Mouse (Mus musculus) small intestine, adult 2 months (tissue): ENCODE measurements around the gene Zkscan5. TPM values are rescaled to one million over a fixed set of nuclear protein-coding genes. Genes with fewer than 3 reads are reported as not detected.

Experiments used
- H3K27ac ChIP-seq: fragments of 200-500 bp; 2 replicates; pipeline ENCODE4 v1.5.1; 2012; ENCODE audit warnings: low read depth, low read length, control low read depth, inconsistent platforms; ENCODE audit not compliant: insufficient read depth
- H3K27me3 ChIP-seq: fragments of 200-500 bp; 2 replicates; pipeline ENCODE4 v1.6.1; 2012; ENCODE audit warnings: mild to moderate bottlenecking, moderate library complexity, low read length, inconsistent platforms; ENCODE audit not compliant: control insufficient read depth, insufficient read depth
- H3K36me3 ChIP-seq: fragments of 200-500 bp; 2 replicates; pipeline ENCODE4 v1.6.1; 2012; ENCODE audit warnings: mild to moderate bottlenecking, low read length, control low read depth, inconsistent platforms; ENCODE audit not compliant: control insufficient read depth, insufficient read depth
- H3K4me1 ChIP-seq: fragments of 200-500 bp; 2 replicates; pipeline ENCODE4 v1.6.1; 2012; ENCODE audit warnings: low read length, inconsistent platforms, mixed read lengths; ENCODE audit not compliant: control insufficient read depth, insufficient read depth, insufficient read length
- H3K4me3 ChIP-seq: fragments of 200-500 bp; 2 replicates; pipeline ENCODE4 v1.5.1; 2012; ENCODE audit warnings: low read depth, mild to moderate bottlenecking, control low read depth, inconsistent platforms, low read length, moderate library complexity
- CTCF ChIP-seq: fragments of 200-500 bp; IDR thresholded peaks from 2 replicates; pipeline ENCODE4 v1.5.1; 2012; ENCODE audit warnings: low read depth, mild to moderate bottlenecking, control low read depth, inconsistent platforms, low read length, moderate library complexity, mixed read lengths; ENCODE audit not compliant: insufficient replicate concordance, insufficient read length; ENCODE audit errors: extremely low read depth
- POLR2A ChIP-seq: fragments of 200-500 bp; IDR thresholded peaks from 2 replicates; pipeline ENCODE4 v1.6.1; 2012; ENCODE audit warnings: low read depth, mild to moderate bottlenecking, control low read depth, inconsistent platforms, low read length, moderate library complexity
- WGBS: fragments of 180-500 bp; shearing (Covaris S2); methylation state at CpG from one replicate; pipeline ENCODE4 v1.1.7; 2018; 5-methylcytosine and 5-hydroxymethylcytosine counted together
- polyA plus RNA-seq: library from polyadenylated mRNA; depleted of rRNA; stranded (reverse); fragments of >200 nt; gene quantifications from 2 replicates; pipeline ENCODE4 v1.2.3, GENCODE M21; 2012; rRNA removed

Gene Zkscan5
- 1.8 and 3.9 TPM in 2 replicates for polyA plus RNA-seq

GRCm38 (mm10) chr5:145203936-145204691 is at the start of gene Zkscan5:
Zkscan5 (plus strand) TSS chr5:145204562.
- 2% methylated on average over 22 of the region's 22 CpGs for WGBS
- H3K36me3 ChIP-seq = peaks cover 5% of the 10 kb centered on the region
- H3K27ac ChIP-seq = peak within 1 kb of the TSS; percentile 67
- H3K27me3 ChIP-seq = no peaks in the 10 kb centered on the region
- H3K4me3 ChIP-seq = peak within 1 kb of the TSS; percentile 74
- H3K4me1 ChIP-seq = peaks cover 7% of the 10 kb centered on the region
- TF ChIP-seq CTCF = no peak
- peak; percentile 65 for TF ChIP-seq POLR2A

- no peak overlapping the region for H3K4me3 ChIP-seq
- TF ChIP-seq CTCF (no peak), POLR2A (no peak)
- H3K27me3 ChIP-seq = no peaks in the 10 kb centered on the region
- H3K4me1 ChIP-seq = peaks cover 3% of the 10 kb centered on the region; the same call in 1 of the 2 replicates
- WGBS = 95% methylated on average over 14 of the region's 14 CpGs
- H3K27ac ChIP-seq = no peak overlapping the region
- peaks cover 44% of the 10 kb centered on the region for H3K36me3 ChIP-seq
Measured at GRCm38 (mm10) chr5:145161361-145161760, 43.0 kb upstream of the Zkscan5 start.

- Histone ChIP-seq H3K27ac (no peak overlapping the region; the same call in 1 of the 2 replicates), H3K36me3 (peaks cover 22% of the 10 kb centered on the region), H3K27me3 (no peaks in the 10 kb centered on the region), H3K4me1 (peaks cover 3% of the 10 kb centered on the region; the same call in 1 of the 2 replicates), H3K4me3 (peak overlapping the region; percentile 13)
- 48% methylated on average over 3 of the region's 3 CpGs for WGBS
- TF ChIP-seq POLR2A = no peak
- TF ChIP-seq CTCF = no peak
Measured at GRCm38 (mm10) chr5:145164710-145165109, 39.7 kb upstream of the Zkscan5 start.

- WGBS = 80% methylated on average over 15 of the region's 15 CpGs
- peaks cover 19% of the 10 kb centered on the region for H3K36me3 ChIP-seq
- no peak overlapping the region; the same call in 1 of the 2 replicates for H3K27ac ChIP-seq
- H3K4me3 ChIP-seq = peak overlapping the region; percentile 13
- no peak for TF ChIP-seq CTCF
- no peak for TF ChIP-seq POLR2A
- H3K27me3 ChIP-seq = no peaks in the 10 kb centered on the region
- peaks cover 3% of the 10 kb centered on the region; the same call in 1 of the 2 replicates for H3K4me1 ChIP-seq
Measured at GRCm38 (mm10) chr5:145165184-145165583, 39.2 kb upstream of the Zkscan5 start.

- WGBS = under 1% methylated on average over 51 of the region's 51 CpGs
- Histone ChIP-seq H3K27me3 (no peaks in the 10 kb centered on the region), H3K36me3 (peaks cover 18% of the 10 kb centered on the region), H3K27ac (peak within 1 kb of the TSS; percentile 72), H3K4me3 (peak within 1 kb of the TSS; percentile 91), H3K4me1 (peaks cover 3% of the 10 kb centered on the region; the same call in 1 of the 2 replicates)
- 0 out of 2 replicates have a peak, but pooled peaks have one; percentile 5 for TF ChIP-seq CTCF
- TF ChIP-seq POLR2A = peak; percentile 68
Measured at GRCm38 (mm10) chr5:145166536-145167305, 37.6 kb upstream of the Zkscan5 start, which contains the start of the genes Ptcd1 and Cpsf4. Ptcd1 (minus strand) TSS chr5:145167108. Cpsf4 (plus strand) TSS chr5:145167213.

- peak overlapping the region; percentile 91 for H3K4me3 ChIP-seq
- H3K27me3 ChIP-seq = no peaks in the 10 kb centered on the region
- H3K27ac ChIP-seq = 0 out of 2 replicates have a peak overlapping the region, but pooled peaks have one; percentile 15
- WGBS = under 1% methylated on average over 28 of the region's 28 CpGs
- peaks cover 3% of the 10 kb centered on the region; the same call in 1 of the 2 replicates for H3K4me1 ChIP-seq
- no peak for TF ChIP-seq CTCF
- no peak for TF ChIP-seq POLR2A
- H3K36me3 ChIP-seq = peaks cover 22% of the 10 kb centered on the region
Measured at GRCm38 (mm10) chr5:145167306-145167661, 37.1 kb upstream of the Zkscan5 start.

GRCm38 (mm10) chr5:145178461-145178980 is 25.8 kb upstream of the Zkscan5 start:
- Histone ChIP-seq H3K27me3 (no peaks in the 10 kb centered on the region), H3K4me1 (no peaks in the 10 kb centered on the region), H3K36me3 (peaks cover 71% of the 10 kb centered on the region), H3K27ac (no peak overlapping the region), H3K4me3 (no peak overlapping the region)
- 79% methylated on average over 18 of the region's 18 CpGs for WGBS
- TF ChIP-seq POLR2A = no peak
- no peak for TF ChIP-seq CTCF
